Mouse (Mus musculus) left cerebral cortex, adult 9 months (tissue): Measurements from ENCODE around the gene Gm45194.

Experiments used
- DNase-seq, 2 experiments: peaks; one replicate each; pipeline ENCODE4 v3.0.0; 2022; ENCODE audit warnings: low spot score in 2 of 2

Gm45194 gene

DNA sequence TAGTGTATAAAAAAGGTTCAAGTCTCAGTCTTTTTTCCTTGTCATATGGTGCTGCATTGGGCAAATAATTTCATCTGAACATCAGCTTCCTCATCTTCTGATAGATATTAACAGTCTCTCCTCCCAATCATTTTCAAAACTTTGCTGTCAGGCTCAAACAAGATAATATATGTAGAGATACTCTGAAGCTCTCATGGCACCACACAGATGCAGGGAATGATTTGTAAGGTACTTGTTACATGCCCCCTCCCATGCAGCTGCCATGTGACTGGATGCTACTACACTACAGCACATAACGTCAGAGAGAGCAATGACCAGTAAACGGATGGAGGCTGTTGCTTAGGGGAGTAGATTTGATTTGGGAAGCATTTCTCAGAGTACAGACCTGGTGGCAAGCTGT lies at the start of gene Gm45194:
Gene Gm45194, plus strand, starts transcription at position 301 of the 400 bp plus-strand sequence.
- DNase-seq: no peak

GRCm38 (mm10) chrX:111855878-111856277 lies 35.3 kb upstream of the Gm45194 start:
- DNase-seq: no peak

DNA sequence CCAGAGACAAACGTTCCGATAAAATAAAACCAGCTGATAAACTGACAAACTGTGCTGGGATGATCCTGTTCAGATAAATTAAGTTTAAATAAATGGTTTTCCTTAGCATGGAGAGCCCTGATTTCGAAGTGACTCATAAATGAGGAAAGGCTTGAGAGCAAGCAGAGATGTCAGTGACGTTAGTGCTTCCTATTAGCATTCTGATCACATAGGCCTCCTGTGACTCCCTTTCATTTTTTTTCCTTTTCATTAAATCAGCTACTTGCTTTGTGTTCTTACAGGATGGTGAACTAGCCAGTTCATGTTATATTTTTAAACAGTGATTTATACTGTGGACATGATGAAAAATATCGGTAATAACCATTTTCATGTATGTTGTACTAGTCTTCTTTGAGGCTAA lies 9.9 kb upstream of the Gm45194 start:
- no peak for DNase-seq

DNA sequence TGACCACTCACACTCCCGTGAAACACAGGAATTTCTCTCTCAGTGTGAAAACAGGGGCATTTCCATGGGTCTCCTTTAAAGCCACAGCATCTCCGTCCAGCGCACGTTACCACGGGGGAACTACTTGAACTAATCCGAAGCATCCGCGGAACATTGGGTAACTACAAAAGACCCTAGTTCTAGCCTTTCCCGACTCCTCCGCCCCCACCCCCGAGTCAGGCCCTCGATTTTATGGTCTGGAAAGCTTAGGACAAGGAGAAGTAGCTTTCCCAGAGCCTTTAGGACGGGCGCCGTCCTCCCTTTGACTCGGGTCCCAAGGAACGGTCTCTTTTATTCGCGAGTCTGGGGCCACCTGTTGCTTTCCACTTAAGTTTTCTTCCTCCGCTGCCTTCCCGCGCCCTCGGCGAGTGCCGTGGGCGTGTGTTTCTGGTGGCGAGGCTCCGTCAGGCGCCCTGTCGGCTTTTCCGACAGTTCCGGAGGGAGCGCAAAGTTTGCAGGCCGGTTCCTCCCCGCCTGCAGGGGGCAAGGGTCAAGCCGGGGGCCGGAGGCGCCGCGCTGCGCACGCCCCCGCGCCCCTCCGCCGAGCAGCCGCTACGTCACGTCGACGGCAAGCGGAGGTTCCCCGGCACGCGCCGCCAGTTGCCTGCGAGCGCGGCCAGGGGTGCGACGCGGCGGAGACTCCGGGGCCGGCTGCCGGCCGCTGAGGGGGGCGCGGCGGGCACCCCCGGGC lies 3.3 kb downstream of the Gm45194 start:
- DNase-seq: no peak

GRCm38 (mm10) chrX:111895084-111895779 lies 4.0 kb downstream of the Gm45194 start:
- no peak for DNase-seq

GRCm38 (mm10) chrX:111917422-111917821 lies 26.2 kb downstream of the Gm45194 start:
- DNase-seq: no peak

DNA sequence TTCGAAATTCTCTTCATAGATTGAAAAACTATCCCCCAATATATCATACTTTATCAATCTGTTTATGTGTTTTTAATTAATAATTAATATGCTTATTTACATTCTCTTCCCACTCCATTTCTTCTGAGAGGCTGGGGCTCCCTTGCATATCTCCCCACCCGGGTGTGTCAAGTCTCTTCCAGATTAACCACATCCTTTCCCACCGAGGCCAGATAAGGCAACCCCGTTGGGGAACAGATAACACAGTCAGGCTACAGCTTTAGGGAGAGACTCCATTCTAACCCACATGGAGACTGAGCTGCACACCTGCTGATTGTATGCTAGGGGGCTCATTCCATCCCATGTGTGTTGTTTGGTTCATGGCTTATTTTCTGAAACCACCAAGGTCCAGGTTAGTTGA lies 69.7 kb downstream of the Gm45194 start:
- DNase-seq: no peak

GRCm38 (mm10) chrX:111999661-112000060 lies 108.5 kb downstream of the Gm45194 start:
- no peak for DNase-seq

- DNase-seq: no peak
These were observed 119.5 kb downstream of the Gm45194 start, which contains the start of gene Tex16 for GRCm38 (mm10) chrX:112010707-112011106. Tex16 (plus strand) TSS chrX:112011007.

DNA sequence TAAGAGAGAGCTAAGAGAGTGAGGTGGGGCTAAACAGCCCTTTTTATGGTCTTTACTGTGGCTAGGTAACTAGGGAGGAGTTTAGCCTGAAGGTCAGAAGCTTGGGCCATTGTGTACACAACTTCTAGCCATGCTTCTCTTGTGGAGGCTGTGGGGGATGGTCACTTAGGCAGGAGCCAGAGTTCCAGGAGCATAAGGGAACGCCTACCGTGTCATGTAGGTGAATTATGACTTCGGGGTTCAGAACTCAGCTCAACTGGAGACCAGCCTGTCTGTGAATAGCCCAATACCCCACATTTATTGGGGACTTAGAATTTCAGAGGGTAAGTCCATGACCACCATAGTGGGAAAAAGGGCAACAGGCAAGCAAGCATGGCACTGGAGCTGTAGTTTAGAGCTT lies 347.6 kb downstream of the Gm45194 start, which contains the start of gene 4933403O08Rik:
Gene 4933403O08Rik, plus strand, starts transcription at position 301 of the 400 bp plus-strand sequence.
- DNase-seq: no peak

- DNase-seq: no peak
These were observed 351.7 kb downstream of the Gm45194 start for GRCm38 (mm10) chrX:112242916-112243315.

DNA sequence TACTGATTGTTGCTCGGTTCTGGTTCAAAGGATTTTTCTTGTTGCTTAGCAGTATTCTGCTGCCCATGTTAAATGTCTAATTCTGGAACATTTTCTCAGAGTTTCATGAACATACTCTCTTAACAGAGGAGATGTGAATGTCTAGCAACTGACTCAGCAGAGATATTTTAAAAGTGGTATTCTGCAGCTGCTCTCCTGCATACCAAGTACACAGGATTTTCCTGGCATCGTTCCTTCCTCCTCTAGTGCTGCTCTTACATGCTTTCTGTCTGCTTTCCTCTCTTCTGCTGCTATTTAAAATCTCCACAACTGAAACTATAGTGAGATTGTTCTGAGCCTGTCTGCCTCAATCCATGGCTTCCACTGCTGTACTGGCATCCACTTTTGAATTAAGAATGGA lies 364.3 kb downstream of the Gm45194 start:
- DNase-seq: peak; percentile 30 to 38

GRCm38 (mm10) chrX:112273550-112273949 lies 382.4 kb downstream of the Gm45194 start:
- DNase-seq: no peak
